Mouse (Mus musculus) E14TG2a.4 (cell line): ENCODE measurements around the gene Gm43064.

Source experiments
- CTCF ChIP-seq: conservative IDR thresholded peaks from 2 replicates; pipeline ENCODE4 v1.5.1; 2014; ENCODE audit warnings: low read length
- NANOG ChIP-seq: IDR thresholded peaks from 2 replicates; pipeline ENCODE4 v1.6.1; 2014; ENCODE audit warnings: borderline replicate concordance, low read length, mixed read lengths
- POU5F1 ChIP-seq: IDR thresholded peaks from 2 replicates; pipeline ENCODE4 v1.6.1; 2014; ENCODE audit warnings: low read length, borderline replicate concordance

- no peak for TF ChIP-seq CTCF
- TF ChIP-seq POU5F1: no peak
- TF ChIP-seq NANOG: no peak
Observed at GRCm38 (mm10) chr3:103799507-103799906, 9.9 kb upstream of the Gm43064 start.
